Mouse (Mus musculus): Measurements from ENCODE around the gene G0s2.

DNA sequence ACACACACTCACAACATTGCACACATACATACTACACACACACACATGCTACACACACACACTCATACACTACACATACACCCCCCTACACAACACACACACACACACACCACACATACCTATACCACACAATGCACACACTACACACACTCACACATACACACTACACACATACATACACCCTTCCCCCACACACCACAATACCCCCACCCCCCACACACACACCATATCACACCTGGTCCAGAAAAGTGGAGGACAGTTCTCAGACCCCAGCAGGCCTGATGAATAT lies 16.8 kb downstream of the G0s2 start:
- TF ChIP-seq CTCF (IDR thresholded peaks at IDR 0.05), result no peak
- no peak for TF ChIP-seq POLR2A (IDR thresholded peaks at IDR 0.05; ENCODE audit: insufficient read depth, low read depth, low read length)
- no peak for TF ChIP-seq EP300 (IDR thresholded peaks at IDR 0.05; ENCODE audit: insufficient read depth, low read depth, low read length)
